Mouse (Mus musculus) megakaryocyte, embryonic 14.5 days (primary cell): Measurements from ENCODE around the gene Tmem92.

ENCODE experiments used
- FLI1 ChIP-seq: IDR thresholded peaks from 2 replicates; pipeline ENCODE4 v1.6.1; 2012; ENCODE audit warnings: low read length, inconsistent platforms, mixed read lengths
- GATA1 ChIP-seq: IDR thresholded peaks from 3 replicates; pipeline ENCODE4 v1.6.1; 2012; ENCODE audit warnings: mixed read lengths, low read length, inconsistent platforms, borderline replicate concordance

GRCm38 (mm10) chr11:94774887-94775497 is 7.5 kb downstream of the Tmem92 start:
- TF ChIP-seq GATA1 (no peak), FLI1 (no peak)
